Mouse (Mus musculus) 416B (cell line): Measurements from ENCODE around the gene Inpp5e.

Source experiments
- DNase-seq: peaks from one replicate; pipeline ENCODE4 v3.0.0; 2011; ENCODE audit warnings: low read depth

Inpp5e gene

GRCm38 (mm10) chr2:26408515-26409356 lies at the start of gene Inpp5e:
TSS of gene Inpp5e (minus strand) at chr2:26409203.
- peak; percentile 94 for DNase-seq

- DNase-seq = peak; percentile 67
These were observed 49.6 kb upstream of the Inpp5e start for GRCm38 (mm10) chr2:26458402-26459124.

GRCm38 (mm10) chr2:26449121-26450060 lies 40.4 kb upstream of the Inpp5e start:
- peak; percentile 69 for DNase-seq

- peak; percentile 12 for DNase-seq
These were observed 38.4 kb upstream of the Inpp5e start for GRCm38 (mm10) chr2:26447451-26447850.

GRCm38 (mm10) chr2:26446671-26447070 lies 37.7 kb upstream of the Inpp5e start:
- DNase-seq = no peak

- DNase-seq = peak; percentile 97
These were observed 36.9 kb upstream of the Inpp5e start for GRCm38 (mm10) chr2:26445666-26446445.

GRCm38 (mm10) chr2:26444946-26445665 lies 36.1 kb upstream of the Inpp5e start, which contains the start of gene Sec16a:
TSS of gene Sec16a (minus strand) at chr2:26445216.
- DNase-seq = peak; percentile 100

GRCm38 (mm10) chr2:26444368-26444767 lies 35.4 kb upstream of the Inpp5e start:
- DNase-seq = no peak

GRCm38 (mm10) chr2:26443876-26444275 lies 34.9 kb upstream of the Inpp5e start:
- no peak for DNase-seq

GRCm38 (mm10) chr2:26442843-26443242 lies 33.8 kb upstream of the Inpp5e start:
- DNase-seq = no peak

- no peak for DNase-seq
These were observed 32.7 kb upstream of the Inpp5e start for GRCm38 (mm10) chr2:26441688-26442087.

GRCm38 (mm10) chr2:26441261-26441660 lies 32.3 kb upstream of the Inpp5e start:
- no peak for DNase-seq

- DNase-seq = no peak
These were observed 30.7 kb upstream of the Inpp5e start for GRCm38 (mm10) chr2:26439671-26440070.

GRCm38 (mm10) chr2:26438373-26438772 lies 29.4 kb upstream of the Inpp5e start:
- DNase-seq = no peak

- DNase-seq = no peak
These were observed 28.2 kb upstream of the Inpp5e start for GRCm38 (mm10) chr2:26437221-26437620.

GRCm38 (mm10) chr2:26434791-26435572 lies 26.0 kb upstream of the Inpp5e start:
- DNase-seq = no peak

GRCm38 (mm10) chr2:26429851-26430250 lies 20.8 kb upstream of the Inpp5e start:
- DNase-seq = no peak

- no peak for DNase-seq
These were observed 15.5 kb upstream of the Inpp5e start for GRCm38 (mm10) chr2:26424541-26424940.

- DNase-seq = no peak
These were observed 14.1 kb upstream of the Inpp5e start for GRCm38 (mm10) chr2:26423086-26423485.

GRCm38 (mm10) chr2:26421969-26422368 lies 13.0 kb upstream of the Inpp5e start:
- no peak for DNase-seq
